Mouse (Mus musculus) liver, postnatal 0 days (tissue): ENCODE measurements at regions not wholly inside any gene's neighbourhood (a gene's known extent, or its start where the extent isn't known, plus 50 kb on each side); places are given as distances from the start of the nearest gene placed in this dataset.

Experiments
- ATAC-seq: fragments of 200-750 bp; cut with Nextera tagmentation; 2 replicates; pipeline ENCODE4 v1.8.0; 2017; ENCODE audit warnings: mild to moderate bottlenecking, moderate library complexity
- DNase-seq: peaks from one replicate; pipeline ENCODE4 v3.0.0-alpha.2; 2016
- H3K27ac ChIP-seq: fragments of 300-500 bp; sonication (generic); 2 replicates; pipeline ENCODE4 v1.5.1; 2014; ENCODE audit warnings: antibody characterized with exemption, moderate library complexity, mild to moderate bottlenecking, low read depth
- H3K27me3 ChIP-seq: fragments of 300-500 bp; sonication (generic); 2 replicates; pipeline ENCODE4 v1.6.1; 2014; ENCODE audit warnings: low read length, control low read depth, mixed read lengths; ENCODE audit not compliant: insufficient read depth
- H3K36me3 ChIP-seq: fragments of 300-500 bp; sonication (generic); replicated peaks from 2 replicates; pipeline ENCODE4 v1.6.1; 2014; ENCODE audit warnings: mild to moderate bottlenecking, control low read depth, low read length, moderate library complexity, mixed read lengths; ENCODE audit not compliant: insufficient read depth
- H3K4me1 ChIP-seq: fragments of 300-500 bp; sonication (generic); 2 replicates; pipeline ENCODE4 v1.6.1; 2014; ENCODE audit warnings: antibody characterized with exemption, mild to moderate bottlenecking, control low read depth; ENCODE audit not compliant: insufficient read depth
- H3K4me2 ChIP-seq: fragments of 300-500 bp; sonication (generic); 2 replicates; pipeline ENCODE4 v1.6.1; 2014; ENCODE audit warnings: low read depth, mild to moderate bottlenecking, low read length, moderate library complexity, mixed read lengths
- H3K4me3 ChIP-seq: fragments of 300-500 bp; sonication (generic); 2 replicates; pipeline ENCODE4 v1.5.1; 2014; ENCODE audit warnings: low read depth, low read length
- H3K9ac ChIP-seq: fragments of 300-500 bp; sonication (generic); replicated peaks from 2 replicates; pipeline ENCODE4 v1.6.1; 2014; ENCODE audit warnings: mild to moderate bottlenecking, moderate library complexity
- H3K9me3 ChIP-seq: fragments of 300-500 bp; sonication (generic); 2 replicates; pipeline ENCODE4 v1.6.1; 2016; ENCODE audit warnings: mild to moderate bottlenecking, control low read depth, low read length, mixed read lengths
- CTCF ChIP-seq: sonication (generic); IDR thresholded peaks from 2 replicates; pipeline ENCODE4 v1.5.1; 2016; ENCODE audit warnings: antibody characterized with exemption, low read depth
- EP300 ChIP-seq: IDR thresholded peaks from 2 replicates; pipeline ENCODE4 v1.6.1; 2016; ENCODE audit warnings: antibody characterized with exemption, low read depth, mild to moderate bottlenecking
- WGBS: fragments of 180-500 bp; shearing (Covaris S2); extraction: QIAGEN DNeasy Blood & Tissue Kit; methylation state at CpG from one replicate; pipeline ENCODE4 v1.1.7; 2014; ENCODE audit not compliant: insufficient replicate concordance; 5-methylcytosine and 5-hydroxymethylcytosine counted together

GRCm38 (mm10) chr13:103683169-103683568, 91.2 kb downstream of the Srek1 start:
- no peak for DNase-seq
- Histone ChIP-seq H3K36me3 (no peaks in the 10 kb centered on the region), H3K27me3 (no peaks in the 10 kb centered on the region), H3K4me3 (no peak overlapping the region), H3K27ac (no peak overlapping the region), H3K9ac (no peak overlapping the region), H3K4me2 (no peak overlapping the region), H3K9me3 (no peaks in the 10 kb centered on the region), H3K4me1 (no peaks in the 10 kb centered on the region)
- TF ChIP-seq CTCF (no peak), EP300 (no peak)
- WGBS = 75% methylated on average over 9 of the region's 9 CpGs
- no peak for ATAC-seq

- H3K9ac ChIP-seq = no peak overlapping the region
- no peak overlapping the region for H3K4me3 ChIP-seq
- WGBS = 85% methylated on average over 4 of the region's 4 CpGs
- H3K4me1 ChIP-seq = no peaks in the 10 kb centered on the region
- ATAC-seq = no peak
- H3K36me3 ChIP-seq = no peaks in the 10 kb centered on the region
- no peak overlapping the region for H3K4me2 ChIP-seq
- H3K9me3 ChIP-seq = no peaks in the 10 kb centered on the region
- no peaks in the 10 kb centered on the region for H3K27me3 ChIP-seq
- DNase-seq = no peak
- H3K27ac ChIP-seq = no peak overlapping the region
- no peak for TF ChIP-seq CTCF
These were observed 93.7 kb downstream of the Srek1 start for GRCm38 (mm10) chr13:103680740-103681139.

GRCm38 (mm10) chr13:103680052-103680451, 94.4 kb downstream of the Srek1 start:
- no peaks in the 10 kb centered on the region for H3K36me3 ChIP-seq
- ATAC-seq (no peak), DNase-seq (no peak)
- no peaks in the 10 kb centered on the region for H3K4me1 ChIP-seq
- no peak overlapping the region for H3K27ac ChIP-seq
- TF ChIP-seq CTCF (no peak), EP300 (no peak)
- H3K9ac ChIP-seq = no peak overlapping the region
- H3K9me3 ChIP-seq = no peaks in the 10 kb centered on the region
- WGBS = 78% methylated on average over 7 of the region's 7 CpGs
- no peak overlapping the region for H3K4me2 ChIP-seq
- no peak overlapping the region for H3K4me3 ChIP-seq
- no peaks in the 10 kb centered on the region for H3K27me3 ChIP-seq

GRCm38 (mm10) chr13:103676831-103677230, 97.6 kb downstream of the Srek1 start:
- 73% methylated on average over 13 of the region's 13 CpGs for WGBS
- Histone ChIP-seq H3K4me1 (no peaks in the 10 kb centered on the region), H3K4me2 (no peak overlapping the region), H3K27ac (no peak overlapping the region), H3K36me3 (no peaks in the 10 kb centered on the region), H3K9ac (no peak overlapping the region), H3K27me3 (no peaks in the 10 kb centered on the region), H3K4me3 (no peak overlapping the region), H3K9me3 (no peaks in the 10 kb centered on the region)
- ATAC-seq = no peak
- no peak for TF ChIP-seq EP300
- TF ChIP-seq CTCF = no peak
- DNase-seq = no peak

- 68% methylated on average over 5 of the region's 5 CpGs for WGBS
- H3K36me3 ChIP-seq = no peaks in the 10 kb centered on the region
- no peak overlapping the region for H3K4me2 ChIP-seq
- ATAC-seq (no peak), DNase-seq (no peak)
- no peak overlapping the region for H3K27ac ChIP-seq
- no peaks in the 10 kb centered on the region for H3K9me3 ChIP-seq
- TF ChIP-seq EP300 (no peak), CTCF (no peak)
- H3K4me3 ChIP-seq = no peak overlapping the region
- no peaks in the 10 kb centered on the region for H3K27me3 ChIP-seq
- no peak overlapping the region for H3K9ac ChIP-seq
- no peaks in the 10 kb centered on the region for H3K4me1 ChIP-seq
These were observed 98.2 kb downstream of the Srek1 start for GRCm38 (mm10) chr13:103676221-103676620.

- Histone ChIP-seq H3K27ac (no peak overlapping the region), H3K9me3 (no peaks in the 10 kb centered on the region), H3K4me1 (no peaks in the 10 kb centered on the region), H3K4me3 (no peak overlapping the region), H3K27me3 (no peaks in the 10 kb centered on the region), H3K36me3 (no peaks in the 10 kb centered on the region), H3K4me2 (no peak overlapping the region), H3K9ac (no peak overlapping the region)
- ATAC-seq = no peak
- TF ChIP-seq EP300 (no peak), CTCF (no peak)
- no peak for DNase-seq
These were observed 103.8 kb downstream of the Srek1 start for GRCm38 (mm10) chr13:103670611-103671010.

- H3K9ac ChIP-seq = no peak overlapping the region
- H3K9me3 ChIP-seq = no peaks in the 10 kb centered on the region
- no peaks in the 10 kb centered on the region for H3K4me1 ChIP-seq
- ATAC-seq (no peak), DNase-seq (no peak)
- H3K27me3 ChIP-seq = no peaks in the 10 kb centered on the region
- TF ChIP-seq CTCF (no peak), EP300 (no peak)
- H3K4me3 ChIP-seq = no peak overlapping the region
- H3K36me3 ChIP-seq = no peaks in the 10 kb centered on the region
- no peak overlapping the region for H3K27ac ChIP-seq
- WGBS = 80% methylated on average over 4 of the region's 4 CpGs
- no peak overlapping the region for H3K4me2 ChIP-seq
These were observed 104.6 kb downstream of the Srek1 start for GRCm38 (mm10) chr13:103669856-103670255.
